Mouse (Mus musculus) right cerebral cortex, postnatal 10 days (tissue): Measurements from ENCODE around the gene Pole.
A peak's percentile ranks its signal among the peaks of the same experiment; 100 is the strongest.

Experiments
- DNase-seq, 2 experiments: peaks; one replicate each; pipeline ENCODE4 v3.0.0; 2021; ENCODE audit warnings: low spot score in 2 of 2

The Pole gene

GRCm38 (mm10) chr5:110344524-110344923, 58.4 kb downstream of the Pole start, which contains the start of gene Lrcol1:
Gene Lrcol1 (plus strand): TSS chr5:110344730.
- DNase-seq, result no peak

GRCm38 (mm10) chr5:110345553-110345952, 59.4 kb downstream of the Pole start:
- no peak for DNase-seq

- no peak for DNase-seq
These were observed 60.9 kb downstream of the Pole start for GRCm38 (mm10) chr5:110347006-110347405.

GRCm38 (mm10) chr5:110354716-110355115, 68.6 kb downstream of the Pole start:
- DNase-seq, result no peak

GRCm38 (mm10) chr5:110357531-110358179, 71.5 kb downstream of the Pole start:
- peak; percentile 76 to 89 for DNase-seq

- DNase-seq, result no peak
These were observed 75.4 kb downstream of the Pole start for GRCm38 (mm10) chr5:110361465-110361864.

GRCm38 (mm10) chr5:110362813-110363178, 76.7 kb downstream of the Pole start:
- DNase-seq, result no peak

GRCm38 (mm10) chr5:110363179-110363821, 77.2 kb downstream of the Pole start:
- DNase-seq, result peak; percentile 84

- no peak for DNase-seq
These were observed 77.9 kb downstream of the Pole start for GRCm38 (mm10) chr5:110363822-110364545.

- peak; percentile 75 to 80 for DNase-seq
These were observed 90.8 kb downstream of the Pole start for GRCm38 (mm10) chr5:110376802-110377433.

- no peak for DNase-seq
These were observed 92.1 kb downstream of the Pole start for GRCm38 (mm10) chr5:110378181-110378583.

GRCm38 (mm10) chr5:110379086-110379485, 93.0 kb downstream of the Pole start:
- no peak for DNase-seq

- DNase-seq, result no peak
These were observed 93.7 kb downstream of the Pole start for GRCm38 (mm10) chr5:110379823-110380222.

GRCm38 (mm10) chr5:110384491-110384890, 98.4 kb downstream of the Pole start:
- DNase-seq, result no peak

- DNase-seq, result no peak
These were observed 99.2 kb downstream of the Pole start for GRCm38 (mm10) chr5:110385263-110385662.

- peak; percentile 82 to 83 for DNase-seq
These were observed 100.5 kb downstream of the Pole start for GRCm38 (mm10) chr5:110386371-110387330.
